Mouse (Mus musculus) skeletal muscle tissue, adult 2 months (tissue): ENCODE results near the gene G0s2.
"Not testable (repeated sequence)": the region's sequence is repeated elsewhere in the genome, so short reads cannot be mapped to it uniquely, and the experiment has no call there.

Experiments
- DNase-seq: peaks from one replicate; pipeline ENCODE4 v3.0.0-alpha.2; 2012; ENCODE audit warnings: low read depth, low spot score

The G0s2 gene

GRCm38 (mm10) chr1:193287578-193287977 lies 14.6 kb upstream of the G0s2 start:
- DNase-seq: no peak

GRCm38 (mm10) chr1:193285766-193286325 lies 12.8 kb upstream of the G0s2 start:
- DNase-seq: not testable (repeated sequence)

- DNase-seq: no peak
Measured at GRCm38 (mm10) chr1:193284228-193284779, 11.3 kb upstream of the G0s2 start.

- DNase-seq: no peak
Measured at GRCm38 (mm10) chr1:193281344-193281743, 8.3 kb upstream of the G0s2 start.

GRCm38 (mm10) chr1:193279492-193279891 lies 6.5 kb upstream of the G0s2 start:
- no peak for DNase-seq

GRCm38 (mm10) chr1:193278414-193279045 lies 5.5 kb upstream of the G0s2 start:
- DNase-seq: peak; percentile 87

- no peak for DNase-seq
Measured at GRCm38 (mm10) chr1:193274407-193275071, 1.5 kb upstream of the G0s2 start.

GRCm38 (mm10) chr1:193272137-193272915 lies 691 bp downstream of the G0s2 start:
- DNase-seq: peak; percentile 34

GRCm38 (mm10) chr1:193270965-193271763 lies 1.9 kb downstream of the G0s2 start:
- DNase-seq: peak; percentile 42

GRCm38 (mm10) chr1:193265734-193266133 lies 7.3 kb downstream of the G0s2 start:
- DNase-seq: no peak

GRCm38 (mm10) chr1:193263955-193264598 lies 8.9 kb downstream of the G0s2 start, which contains the start of gene Hsd11b1:
Gene Hsd11b1 (minus strand): TSS chr1:193264075.
- DNase-seq: no peak

GRCm38 (mm10) chr1:193263026-193263907 lies 9.8 kb downstream of the G0s2 start:
- DNase-seq: no peak

GRCm38 (mm10) chr1:193261897-193262548 lies 11.0 kb downstream of the G0s2 start:
- peak; percentile 73 for DNase-seq

- no peak for DNase-seq
Measured at GRCm38 (mm10) chr1:193259559-193259958, 13.5 kb downstream of the G0s2 start.

- DNase-seq: no peak
Measured at GRCm38 (mm10) chr1:193256621-193257098, 16.4 kb downstream of the G0s2 start.

- DNase-seq: no peak
Measured at GRCm38 (mm10) chr1:193256289-193256577, 16.8 kb downstream of the G0s2 start.

GRCm38 (mm10) chr1:193255488-193256288 lies 17.3 kb downstream of the G0s2 start:
- DNase-seq: peak; percentile 46

- DNase-seq: no peak
Measured at GRCm38 (mm10) chr1:193255032-193255431, 18.0 kb downstream of the G0s2 start.
